Mouse (Mus musculus) liver, embryonic 14.5 days (tissue): ENCODE measurements at regions not wholly inside any gene's neighbourhood (a gene's known extent, or its start where the extent isn't known, plus 50 kb on each side); places are given as distances from the start of the nearest gene placed in this dataset.

ENCODE experiments used
- CTCF ChIP-seq: IDR thresholded peaks from 2 replicates; pipeline ENCODE4 v1.5.1; 2016; ENCODE audit warnings: antibody characterized with exemption, low read depth, control low read depth
- EP300 ChIP-seq: IDR thresholded peaks from 2 replicates; pipeline ENCODE4 v1.6.1; 2016; ENCODE audit warnings: antibody characterized with exemption, low read depth

- TF ChIP-seq CTCF (no peak), EP300 (no peak)
Observed at GRCm38 (mm10) chr10:70373207-70373606, 67.1 kb upstream of the Fam13c start.
